Mouse (Mus musculus): Measurements from ENCODE around the gene Ndnf.

Gene Ndnf

DNA sequence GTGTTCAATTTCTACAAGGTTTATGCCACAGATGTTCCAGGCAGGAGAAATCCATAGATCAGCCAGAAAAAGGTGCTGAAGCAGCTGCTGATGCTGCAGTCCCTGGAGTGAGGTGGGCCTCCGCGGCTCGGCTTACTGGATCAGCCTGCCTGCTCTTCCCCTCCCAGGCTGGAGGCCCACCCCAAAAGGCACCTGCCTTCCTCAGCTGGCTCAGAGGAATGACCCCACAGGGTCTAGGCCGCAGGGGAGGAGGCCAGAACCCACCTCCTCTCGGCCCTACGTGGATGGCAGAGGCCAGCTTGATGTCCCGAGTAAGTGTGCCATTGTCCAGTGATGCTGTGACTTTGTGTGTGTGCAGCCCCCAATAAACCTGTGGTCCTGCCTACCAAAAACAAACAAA is 86.8 kb downstream of the Ndnf start:
- DNase-seq (ENCODE audit: low read depth, low spot score) = no peak

GRCm38 (mm10) chr6:65759174-65759573 is 87.8 kb downstream of the Ndnf start:
- DNase-seq (ENCODE audit: low read depth, low spot score) = no peak

- DNase-seq (ENCODE audit: low read depth, low spot score) = no peak
Observed at GRCm38 (mm10) chr6:65760073-65760472, 88.7 kb downstream of the Ndnf start.

Measured in A20 (cell line).